Mouse (Mus musculus): ENCODE results near the gene Syce1l.
A peak's percentile ranks its signal among the peaks of the same experiment; 100 is the strongest.

Gene Syce1l

GRCm38 (mm10) chr8:113642926-113643325, at the start of gene Syce1l:
TSS of gene Syce1l (plus strand) at chr8:113643213.
- no peak for DNase-seq (ENCODE audit: low spot score)

- no peak for DNase-seq (ENCODE audit: low spot score)
Observed at GRCm38 (mm10) chr8:113598401-113598800, 44.6 kb upstream of the Syce1l start.

- DNase-seq (ENCODE audit: low spot score) = peak; percentile 81
Observed at GRCm38 (mm10) chr8:113632634-113633033, 10.4 kb upstream of the Syce1l start.

GRCm38 (mm10) chr8:113634161-113634560, 8.9 kb upstream of the Syce1l start:
- DNase-seq (ENCODE audit: low spot score) = no peak

- peak; percentile 99 for DNase-seq (ENCODE audit: low spot score)
Observed at GRCm38 (mm10) chr8:113634670-113635591, 8.1 kb upstream of the Syce1l start, which contains the start of gene Mon1b. TSS of gene Mon1b (plus strand) at chr8:113635587.

GRCm38 (mm10) chr8:113635592-113636279, 7.3 kb upstream of the Syce1l start:
- no peak for DNase-seq (ENCODE audit: low spot score)

- DNase-seq (ENCODE audit: low spot score) = no peak
Observed at GRCm38 (mm10) chr8:113636280-113636628, 6.8 kb upstream of the Syce1l start.

GRCm38 (mm10) chr8:113640357-113640756, 2.7 kb upstream of the Syce1l start:
- DNase-seq (ENCODE audit: low spot score) = no peak

- no peak for DNase-seq (ENCODE audit: low spot score)
Observed at GRCm38 (mm10) chr8:113643479-113644210, 632 bp downstream of the Syce1l start.

- DNase-seq (ENCODE audit: low spot score) = no peak
Observed at GRCm38 (mm10) chr8:113645220-113645619, 2.2 kb downstream of the Syce1l start.

- no peak for DNase-seq (ENCODE audit: low spot score)
Observed at GRCm38 (mm10) chr8:113652450-113652849, 9.4 kb downstream of the Syce1l start.

GRCm38 (mm10) chr8:113653151-113653550, 10.1 kb downstream of the Syce1l start:
- DNase-seq (ENCODE audit: low spot score) = no peak

- no peak for DNase-seq (ENCODE audit: low spot score)
Observed at GRCm38 (mm10) chr8:113656154-113656553, 13.1 kb downstream of the Syce1l start.

- no peak for DNase-seq (ENCODE audit: low spot score)
Observed at GRCm38 (mm10) chr8:113656681-113657298, 13.8 kb downstream of the Syce1l start.

GRCm38 (mm10) chr8:113660128-113660527, 17.1 kb downstream of the Syce1l start:
- no peak for DNase-seq (ENCODE audit: low spot score)

- DNase-seq (ENCODE audit: low spot score) = peak; percentile 94
Observed at GRCm38 (mm10) chr8:113664544-113664943, 21.5 kb downstream of the Syce1l start.

- peak; percentile 32 for DNase-seq (ENCODE audit: low spot score)
Observed at GRCm38 (mm10) chr8:113665036-113665435, 22.0 kb downstream of the Syce1l start.

- DNase-seq (ENCODE audit: low spot score) = no peak
Observed at GRCm38 (mm10) chr8:113665951-113666350, 22.9 kb downstream of the Syce1l start.

- DNase-seq (ENCODE audit: low spot score) = no peak
Observed at GRCm38 (mm10) chr8:113666714-113667432, 23.9 kb downstream of the Syce1l start.

- no peak for DNase-seq (ENCODE audit: low spot score)
Observed at GRCm38 (mm10) chr8:113669924-113670323, 26.9 kb downstream of the Syce1l start.

GRCm38 (mm10) chr8:113672599-113673255, 29.7 kb downstream of the Syce1l start:
- DNase-seq (ENCODE audit: low spot score) = no peak
